Mouse (Mus musculus) erythroblast, embryonic 14.5 days (primary cell): ENCODE measurements around the gene Lhfp.

Source experiments
- GATA1 ChIP-seq: IDR thresholded peaks from 2 replicates; pipeline ENCODE4 v1.6.1; 2012; ENCODE audit warnings: low read length, inconsistent platforms, mixed read lengths
- TAL1 ChIP-seq: IDR thresholded peaks from 3 replicates; pipeline ENCODE4 v1.6.1; 2012; ENCODE audit warnings: low read length, inconsistent platforms, mixed read lengths

- TF ChIP-seq GATA1 (no peak), TAL1 (no peak)
These were observed 165.3 kb downstream of the Lhfp start for GRCm38 (mm10) chr3:53206509-53207224.
